Mouse (Mus musculus) urinary bladder, postnatal 10 days (tissue): ENCODE results near the gene Gucy1b1.

ENCODE experiments used
- DNase-seq: peaks from one replicate; pipeline ENCODE4 v3.0.0; 2022; ENCODE audit warnings: low spot score

The Gucy1b1 gene

DNA sequence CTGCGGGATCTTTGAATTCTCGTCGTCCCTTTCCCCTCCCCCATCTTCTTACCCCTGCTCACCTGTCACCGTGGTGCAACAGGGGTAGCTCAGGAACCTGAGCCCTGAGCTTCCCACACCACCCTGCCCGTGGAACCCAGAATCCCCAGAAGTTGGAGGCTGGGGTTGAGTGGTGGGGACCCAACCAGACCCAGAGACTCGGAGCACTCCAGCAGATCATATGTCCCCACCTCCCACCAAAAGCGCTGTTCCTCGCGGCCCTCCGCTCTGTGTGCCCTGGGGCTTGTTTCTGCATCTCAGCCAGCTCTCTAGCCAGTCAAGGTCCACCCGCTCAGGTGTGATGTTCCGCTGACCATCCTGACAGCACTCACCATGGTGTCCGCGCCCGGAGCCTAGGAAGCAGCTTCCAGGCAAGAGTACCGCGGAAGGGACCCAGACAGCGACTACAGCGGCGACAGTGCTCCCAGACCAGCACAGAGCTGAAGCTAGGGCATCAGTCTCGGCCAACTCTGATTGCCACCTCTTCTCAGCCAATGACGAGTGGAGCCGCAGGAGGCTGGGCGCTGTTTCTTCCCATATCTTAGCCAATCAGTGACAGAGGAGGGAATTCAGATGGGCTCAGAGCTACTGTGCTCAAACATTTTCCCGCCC lies at the start of gene Gucy1b1:
TSS of gene Gucy1b1 (minus strand) at position 489 of the 651 bp plus-strand sequence.
- DNase-seq: peak; percentile 12

- no peak for DNase-seq
Measured at GRCm38 (mm10) chr3:82118916-82119315, 44.4 kb upstream of the Gucy1b1 start.

DNA sequence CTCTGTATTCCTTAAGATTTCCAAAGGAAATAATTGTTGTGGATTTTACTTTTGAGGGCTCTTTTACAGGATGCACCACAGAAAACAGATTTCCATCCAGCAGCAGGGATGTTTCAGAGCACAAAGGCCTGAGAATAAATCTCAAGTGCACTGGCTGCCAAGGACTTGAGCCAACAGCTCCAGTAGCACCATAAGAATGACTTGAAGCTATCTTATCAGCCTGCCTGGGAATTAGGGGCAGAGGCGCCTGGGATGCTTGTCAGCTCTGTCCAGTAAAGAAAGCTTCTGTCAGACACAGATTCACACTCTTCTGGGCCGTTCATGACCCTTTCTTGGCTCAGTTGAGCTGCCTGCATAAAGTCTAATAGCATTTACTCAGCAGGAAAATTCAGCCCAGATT lies 38.0 kb upstream of the Gucy1b1 start:
- DNase-seq: no peak

- DNase-seq: no peak
Measured at GRCm38 (mm10) chr3:82111986-82112385, 37.5 kb upstream of the Gucy1b1 start.

GRCm38 (mm10) chr3:82108951-82109350 lies 34.5 kb upstream of the Gucy1b1 start:
- no peak for DNase-seq

DNA sequence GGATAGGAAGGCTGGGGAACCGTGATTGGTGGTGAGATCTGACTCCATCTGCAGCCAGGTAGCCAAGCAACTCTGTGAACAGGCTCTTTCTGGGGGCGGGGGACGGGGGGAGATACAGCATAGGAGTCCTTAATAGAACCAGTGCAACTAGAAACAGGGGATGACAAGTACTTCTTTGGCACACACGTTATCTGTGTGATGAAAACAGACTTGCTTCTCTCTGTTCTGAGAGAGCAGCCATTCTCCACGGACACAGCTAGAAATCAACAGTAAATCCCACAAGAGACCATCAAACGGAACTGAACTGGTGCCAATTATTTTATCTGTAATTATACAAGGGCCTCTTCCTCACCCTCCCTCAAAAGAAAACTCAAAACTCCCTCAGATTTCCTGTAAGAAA lies 29.7 kb upstream of the Gucy1b1 start:
- no peak for DNase-seq

DNA sequence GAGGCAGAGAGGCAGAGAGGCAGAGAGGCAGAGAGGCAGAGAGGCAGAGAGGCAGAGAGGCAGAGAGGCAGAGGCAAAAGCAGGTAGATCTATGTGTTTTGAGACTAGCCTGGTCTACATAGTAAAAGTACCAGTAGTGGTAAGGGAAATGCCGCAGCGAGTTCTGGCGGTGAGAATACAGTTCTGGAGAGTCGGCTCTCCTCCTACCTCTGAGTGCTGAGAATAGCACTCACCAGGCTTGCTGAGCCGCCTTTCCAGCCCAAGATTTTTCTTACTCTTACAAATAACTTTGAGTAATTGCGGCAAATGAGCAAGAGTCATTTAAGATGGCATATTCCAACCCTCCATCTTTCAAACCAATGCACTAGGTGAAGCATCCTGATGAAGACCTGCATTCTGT lies 24.6 kb upstream of the Gucy1b1 start:
- DNase-seq: no peak

- DNase-seq: no peak
Measured at GRCm38 (mm10) chr3:82096801-82097200, 22.3 kb upstream of the Gucy1b1 start.

GRCm38 (mm10) chr3:82073741-82074181 lies 728 bp downstream of the Gucy1b1 start:
- DNase-seq: no peak

GRCm38 (mm10) chr3:82067830-82068229 lies 6.7 kb downstream of the Gucy1b1 start:
- no peak for DNase-seq

DNA sequence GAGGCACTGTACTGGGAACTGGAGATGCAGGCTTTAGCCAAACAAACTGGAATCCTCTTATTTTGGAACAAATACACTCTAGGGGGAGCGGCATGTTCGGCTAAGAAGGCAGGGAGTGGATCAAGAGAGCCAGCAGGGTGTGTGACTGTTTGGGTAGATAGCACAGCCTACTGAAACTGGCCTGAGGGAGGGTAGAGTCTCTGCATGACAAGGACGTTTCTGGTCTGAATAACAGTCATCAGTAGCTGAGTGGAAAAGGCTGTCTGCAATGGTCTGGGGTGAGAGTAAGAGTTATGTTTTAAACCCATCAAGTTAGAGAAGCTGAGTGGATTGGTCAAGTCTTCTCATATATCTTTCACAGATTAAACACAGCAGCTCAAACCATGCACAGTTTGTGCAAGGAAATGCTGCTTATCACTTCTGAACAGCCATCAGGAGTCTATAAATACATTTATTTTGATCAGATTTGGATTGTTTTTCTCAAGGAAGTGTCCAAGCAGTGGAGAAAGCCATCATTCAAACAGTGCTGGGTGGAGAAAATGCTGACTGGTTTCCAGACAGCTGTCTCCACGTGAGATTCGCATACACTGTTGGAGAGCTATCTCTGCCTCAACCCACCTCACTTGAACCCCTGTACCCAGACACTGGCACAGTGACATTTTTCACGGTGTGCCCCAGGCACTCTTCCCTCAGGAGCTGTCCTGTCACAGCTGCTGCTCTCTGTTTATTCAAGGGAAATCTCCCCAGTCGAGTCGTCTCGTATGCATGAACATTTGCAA lies 12.9 kb downstream of the Gucy1b1 start:
- no peak for DNase-seq

- DNase-seq: no peak
Measured at GRCm38 (mm10) chr3:82057201-82057600, 17.3 kb downstream of the Gucy1b1 start.

DNA sequence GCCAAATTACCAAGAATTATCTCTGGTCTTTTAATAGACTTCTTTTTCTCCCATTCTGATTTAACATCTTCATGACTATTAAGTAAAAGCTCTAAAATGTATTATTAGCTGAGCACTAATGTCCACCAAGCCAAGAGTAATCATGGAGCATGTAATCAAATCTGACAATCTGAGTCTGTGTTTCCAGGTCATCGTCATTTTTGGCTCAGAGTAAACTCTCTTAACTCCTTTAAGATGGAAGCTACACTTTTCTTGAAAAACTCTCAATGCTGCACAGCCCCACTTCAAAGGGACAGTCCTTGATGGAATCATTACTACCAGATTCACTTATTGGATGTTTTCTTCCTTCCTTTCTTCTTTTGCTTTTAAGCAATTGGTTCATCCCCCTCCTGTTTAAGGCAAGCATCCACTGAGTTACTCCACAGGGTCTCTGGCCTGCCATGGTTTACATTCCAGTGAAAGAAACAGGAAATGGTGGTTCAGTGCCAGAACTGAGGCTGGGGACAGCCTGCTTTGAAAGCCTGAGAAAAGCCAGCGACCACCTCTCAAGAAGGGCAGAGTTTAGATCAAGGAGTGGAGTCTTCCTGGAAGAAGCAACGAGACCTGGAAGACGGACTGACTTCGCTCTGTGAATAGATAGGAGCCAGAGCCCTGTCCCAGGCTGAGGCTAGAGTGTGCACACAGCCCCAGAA lies 20.1 kb downstream of the Gucy1b1 start:
- no peak for DNase-seq

DNA sequence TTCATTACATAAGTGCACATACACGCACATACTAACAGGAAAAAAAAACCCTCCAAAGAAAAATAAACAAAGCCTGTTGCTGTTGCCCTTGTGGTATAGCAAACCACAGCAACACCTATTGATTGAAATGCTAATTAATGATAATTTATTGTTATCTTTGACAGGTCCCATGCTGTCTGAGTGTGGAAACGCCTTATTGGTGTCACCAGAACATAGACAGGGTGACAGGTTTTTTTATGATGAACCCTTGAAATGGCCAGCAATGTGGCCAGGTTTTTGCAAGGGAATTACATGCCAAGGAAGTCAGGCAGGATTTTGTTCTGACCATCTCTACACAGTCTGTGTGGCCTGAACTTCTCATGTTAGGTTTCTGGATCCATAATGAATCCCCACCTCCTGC lies 22.5 kb downstream of the Gucy1b1 start:
- no peak for DNase-seq

DNA sequence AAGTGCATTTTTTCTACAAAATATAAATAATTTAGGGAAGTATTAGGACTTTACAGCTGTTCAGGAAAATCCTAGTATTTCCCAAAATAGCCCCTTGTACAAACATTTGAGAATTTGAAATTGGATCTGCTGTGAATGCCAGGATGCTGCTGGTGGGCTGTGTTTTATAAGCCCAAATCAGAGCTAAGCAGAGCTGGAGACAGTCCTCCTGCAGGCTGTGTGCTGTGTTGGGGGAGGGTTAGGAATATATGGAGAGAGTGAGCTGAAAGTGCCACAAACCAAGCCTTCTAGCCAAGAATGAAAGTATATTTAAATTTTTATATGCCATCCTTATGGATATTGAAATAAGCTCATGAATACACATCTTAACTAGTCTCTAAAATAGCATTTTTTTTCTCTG lies 23.0 kb downstream of the Gucy1b1 start:
- no peak for DNase-seq

DNA sequence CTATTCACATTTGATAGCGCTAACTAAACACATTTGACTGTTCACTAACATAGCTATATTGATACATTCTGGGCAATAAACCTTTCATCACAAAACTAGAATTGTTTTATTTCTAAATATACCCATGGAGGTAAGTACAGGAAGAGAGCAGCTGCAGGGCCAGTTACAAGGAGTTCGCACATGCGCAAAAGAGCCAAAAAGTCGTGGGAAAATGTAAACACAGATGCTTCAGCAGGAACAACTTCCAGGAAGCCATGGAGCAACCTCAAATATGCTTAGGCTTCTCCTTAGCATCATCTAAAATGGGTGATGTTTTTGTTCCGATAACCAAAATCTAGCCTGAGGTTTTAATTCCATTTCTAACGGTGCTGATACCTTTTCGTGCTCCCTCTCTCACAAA lies 25.8 kb downstream of the Gucy1b1 start:
- DNase-seq: no peak

GRCm38 (mm10) chr3:82048078-82048477 lies 26.4 kb downstream of the Gucy1b1 start:
- no peak for DNase-seq

GRCm38 (mm10) chr3:82047100-82047753 lies 27.3 kb downstream of the Gucy1b1 start:
- DNase-seq: no peak

DNA sequence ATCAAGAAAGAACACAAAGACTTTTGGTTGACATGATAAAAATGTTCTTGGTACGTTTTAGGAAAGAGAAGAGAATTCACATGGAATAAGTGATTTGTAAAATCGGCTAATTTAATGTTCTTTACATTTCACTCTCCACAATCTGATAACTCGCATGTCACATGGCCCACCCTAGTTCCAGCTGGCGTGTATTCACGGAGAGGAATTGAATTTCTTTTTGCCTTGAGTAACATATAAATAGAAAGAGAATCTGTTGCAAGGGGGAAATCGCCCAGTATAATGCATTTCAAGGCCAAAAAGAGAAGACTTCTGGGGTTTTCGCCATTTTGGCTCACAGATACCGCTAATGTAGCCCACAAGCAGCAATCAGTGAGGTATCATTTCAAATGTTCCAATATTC lies 28.4 kb downstream of the Gucy1b1 start:
- no peak for DNase-seq

- no peak for DNase-seq
Measured at GRCm38 (mm10) chr3:82044902-82045301, 29.6 kb downstream of the Gucy1b1 start.

DNA sequence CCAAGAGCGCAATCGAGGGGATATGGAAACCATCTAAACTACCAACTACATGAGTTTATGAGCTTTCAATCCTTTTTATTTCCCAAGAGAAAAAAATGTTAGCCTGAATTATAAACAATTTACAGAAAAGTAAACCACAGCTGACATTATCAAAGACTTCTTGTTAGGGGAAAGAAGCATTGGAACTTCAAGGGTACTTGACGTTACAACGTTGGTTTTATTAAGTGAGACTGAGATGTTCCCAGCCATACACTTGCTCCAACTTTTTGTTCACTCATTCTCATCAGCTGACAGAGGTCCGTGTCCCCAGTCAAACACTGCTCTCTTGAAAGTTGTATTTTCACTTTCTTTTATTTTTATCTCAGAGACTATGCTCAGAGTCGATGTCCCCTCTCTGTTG lies 30.8 kb downstream of the Gucy1b1 start:
- no peak for DNase-seq

DNA sequence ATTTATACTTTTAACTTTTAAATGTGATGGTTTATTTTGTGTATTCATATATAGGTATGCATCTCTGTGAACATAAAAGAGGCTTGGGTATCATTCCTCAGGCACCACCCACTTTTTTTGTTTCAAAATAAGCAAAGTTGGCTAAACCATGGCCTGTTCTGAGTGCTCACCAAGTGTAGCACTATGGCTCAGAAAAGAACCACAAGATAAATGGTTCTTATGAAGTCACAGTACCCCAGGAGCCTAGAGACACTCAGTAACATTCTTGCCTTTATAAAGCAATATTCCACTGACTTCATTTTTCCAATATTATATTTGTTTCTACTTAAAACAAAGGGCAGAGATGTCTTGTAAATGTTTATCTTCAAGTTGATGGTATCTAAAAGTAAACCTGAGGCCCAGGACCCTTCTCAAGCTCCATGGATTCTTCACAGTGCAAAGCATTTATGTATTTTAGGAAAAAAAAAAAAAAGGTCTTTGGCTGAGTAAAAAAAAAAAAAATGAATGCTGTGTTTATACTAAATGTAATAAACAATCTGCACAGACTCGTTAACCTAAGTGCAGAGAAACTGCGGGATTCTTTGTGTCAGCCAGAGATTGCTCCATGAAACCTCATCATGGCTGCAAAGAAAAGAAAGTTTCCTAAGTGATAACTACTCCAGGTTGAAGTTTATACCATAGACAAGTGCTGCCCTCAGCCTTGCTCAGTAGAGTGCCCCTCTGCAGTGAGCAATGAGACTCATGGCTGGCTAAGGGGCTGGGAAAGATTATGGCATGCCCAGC lies 38.0 kb downstream of the Gucy1b1 start:
- DNase-seq: no peak
